Comparison of ENCODE assay signal across 14 mouse cellular contexts in genomic region chr3:132911716-132912115, GRCm38 (mm10). TPM values are rescaled to one million over a fixed set of nuclear protein-coding genes. Genes with fewer than 3 reads are reported as not detected.
DNase-seq lines count a peak whose midpoint lies in the region; ATAC-seq and TF ChIP-seq lines count a peak whose summit lies in the region.
"Had no signal": no experiment of that assay in that cellular context is flagged by ENCODE, and none has a peak within 500 bp of the region (broad histone marks: within the 10 kb centered on the region; RNA-seq: fewer than 3 reads in every experiment).

No protein-coding gene starts in this region.

- TF ChIP-seq CTCF in Patski (IDR thresholded peaks at IDR 0.05), result no peak

- intact Hi-C loops in heart, postnatal 36 days (cut with DNase I), result no loop called here

- 62% methylated on average over 4 of the region's 4 CpGs for WGBS in intestine, embryonic 16.5 days

- no peaks in the 10 kb centered on the region for H3K27me3 ChIP-seq in Patski
- H3K27me3 ChIP-seq in intestine, embryonic 16.5 days (replicated peaks; ENCODE audit: control insufficient read depth, insufficient read depth, low read length), result no peaks in the 10 kb centered on the region
- H3K27me3 ChIP-seq: forebrain, embryonic 12.5 days; liver, embryonic 12.5 days; neural tube, embryonic 12.5 days; stomach, embryonic 15.5 days had no signal

- no peak overlapping the region for H3K4me2 ChIP-seq in intestine, embryonic 16.5 days (ENCODE audit: low read depth, low read length)
- H3K4me2 ChIP-seq: forebrain, embryonic 12.5 days; liver, embryonic 12.5 days; neural tube, embryonic 12.5 days; stomach, embryonic 15.5 days had no signal

- no peak for ATAC-seq in Patski
- ATAC-seq in intestine, embryonic 16.5 days, result no peak
- ATAC-seq: hindbrain, postnatal 0 days; liver, embryonic 12.5 days had no signal

- H3K4me1 ChIP-seq in intestine, embryonic 16.5 days (ENCODE audit: control insufficient read depth, insufficient read depth, low read length), result no peaks in the 10 kb centered on the region
- H3K4me1 ChIP-seq: forebrain, embryonic 12.5 days; liver, embryonic 12.5 days; neural tube, embryonic 12.5 days; stomach, embryonic 15.5 days had no signal

- CTCF ChIA-PET in Patski (lab: Charles Lee), result interaction anchor here (0.8 to 1.7 kb wide), 4 partner anchors 9 to 166 kb away, joined by 3 to 5 read pairs (median 4); no protein-coding TSS in a partner anchor

- no peak overlapping the region for H3K9ac ChIP-seq in intestine, embryonic 16.5 days (ENCODE audit: low read depth, low read length)
- H3K9ac ChIP-seq: forebrain, embryonic 12.5 days; liver, embryonic 12.5 days; neural tube, embryonic 12.5 days; stomach, embryonic 15.5 days had no signal

- in situ Hi-C loops in Patski (cut with MboI; ENCODE audit: low pct_unique_long_range_greater_than_20kb), result no loop called here

- no peak overlapping the region for H3K27ac ChIP-seq in intestine, embryonic 16.5 days (ENCODE audit: low read length)
- H3K27ac ChIP-seq: forebrain, embryonic 12.5 days; hindbrain, postnatal 0 days; liver, embryonic 12.5 days; neural tube, embryonic 12.5 days; stomach, embryonic 15.5 days had no signal

- no peaks in the 10 kb centered on the region for H3K36me3 ChIP-seq in intestine, embryonic 16.5 days (ENCODE audit: control insufficient read depth, insufficient read depth, low read length)
- H3K36me3 ChIP-seq: forebrain, embryonic 12.5 days; liver, embryonic 12.5 days; neural tube, embryonic 12.5 days; stomach, embryonic 15.5 days had no signal

- H3K9me3 ChIP-seq in intestine, embryonic 16.5 days (ENCODE audit: control insufficient read depth, low read length), result no peaks in the 10 kb centered on the region
- H3K9me3 ChIP-seq: forebrain, embryonic 12.5 days; liver, embryonic 12.5 days; neural tube, embryonic 12.5 days; stomach, embryonic 15.5 days had no signal

- peak; percentile 23 for DNase-seq in kidney, adult 11 months
- no peak for DNase-seq in kidney, postnatal 14 days
- peak; percentile 19 for DNase-seq in 3134 (ENCODE audit: extremely low read depth, insufficient read length, low spot score)
- peak; percentile 64 for DNase-seq in Patski (ENCODE audit: low read depth, low spot score)
- peak; percentile 6 to 15 for DNase-seq in heart, postnatal 36 days
- DNase-seq in adrenal gland, adult 8-10 months, result no peak
- DNase-seq: thymus, postnatal 4 days had no signal

- POLR2A ChIA-PET in Patski (lab: Charles Lee), result no interaction called here

- no peak overlapping the region for H3K4me3 ChIP-seq in intestine, embryonic 16.5 days (ENCODE audit: low read length)
- H3K4me3 ChIP-seq: forebrain, embryonic 12.5 days; liver, embryonic 12.5 days; neural tube, embryonic 12.5 days; stomach, embryonic 15.5 days had no signal

RNA-seq across cellular contexts. Expression of gene Npnt, which starts 38.4 kb away (rescaled TPM):
- polyA plus RNA-seq in Patski (2021), result 460 TPM
- 1 to 10 TPM; 3.3 to 4.1 TPM for total RNA-seq in heart, postnatal 36 days (2021)
- polyA plus RNA-seq in intestine, embryonic 16.5 days (2015; fragmentation: Nextera tagmentation; extraction: Ambion mirVana), result 28.7 and 31.5 TPM in 2 replicates
- 10 to 100 TPM in 3 of 4 experiments, 1 to 10 TPM in 1; 9.5 to 15.7 (median 11.9) TPM for total RNA-seq in adrenal gland, adult 8-10 months (2022)
- total RNA-seq: common myeloid progenitor, adult 5-6 weeks had no signal

Comparison
In these comparisons a context has a peak if more than half of its experiments do, and no peak if none do; other contexts are left out.
1. DNase-seq: peak in kidney, adult 11 months (single experiment), 3134 (single experiment), Patski (single experiment) and heart, postnatal 36 days (2 of 2); none in kidney, postnatal 14 days (single experiment) and adrenal gland, adult 8-10 months (single experiment).